Mouse (Mus musculus): ENCODE measurements around the gene Isoc2a.

Isoc2a gene

GRCm38 (mm10) chr7:4943223-4943815 lies 66.4 kb downstream of the Isoc2a start:
- peak; percentile 99 for DNase-seq
